Mouse (Mus musculus) kidney, adult 10 weeks (tissue): ENCODE results near the gene Mphosph9. TPM values are rescaled to one million over a fixed set of nuclear protein-coding genes. Genes with fewer than 3 reads are reported as not detected.

ENCODE experiments used
- polyA plus RNA-seq: library from polyadenylated mRNA; stranded (reverse); fragments of 350-450 nt; fragmentation: Illumina TruSeq; extraction: RNeasy Lipid Tissue Mini Kit (QIAGEN cat#74804); gene quantifications from one replicate; pipeline ENCODE4 v1.2.3, GENCODE M21; 2014; ENCODE audit warnings: low read depth, low replicate concordance

The Mphosph9 gene
- 6.2 TPM for polyA plus RNA-seq

GRCm38 (mm10) chr5:124327510-124328364, at the start of gene Mphosph9, which contains the start of gene 2810006K23Rik:
Gene Mphosph9, minus strand, starts transcription at chr5:124327972.
Gene 2810006K23Rik, plus strand, starts transcription at chr5:124328089.

GRCm38 (mm10) chr5:124362982-124363381, 35.2 kb upstream of the Mphosph9 start, which contains the start of gene Cdk2ap1:
Gene Cdk2ap1, minus strand, starts transcription at chr5:124363082.

GRCm38 (mm10) chr5:124249614-124250591, 77.9 kb downstream of the Mphosph9 start, which contains the start of gene Pitpnm2:
Gene Pitpnm2, minus strand, starts transcription at chr5:124249760.

Other genes starting within 250 kb of the Mphosph9 start
- gene Abcb9, start 232.2 kb downstream of the Mphosph9 start, polyA plus RNA-seq = 0.65 TPM
- 1.8 TPM for gene Ogfod2, start 215.7 kb downstream of the Mphosph9 start, polyA plus RNA-seq
- gene Arl6ip4, start 211.9 kb downstream of the Mphosph9 start, polyA plus RNA-seq = 2.1 TPM
- 2.1 TPM for gene Pitpnm2, start 78.2 kb downstream of the Mphosph9 start, polyA plus RNA-seq
- gene 2810006K23Rik, start 117 bp upstream of the Mphosph9 start, polyA plus RNA-seq = 18.2 TPM
- gene Cdk2ap1, start 35.1 kb upstream of the Mphosph9 start, polyA plus RNA-seq = 84.9 TPM
- gene Sbno1, start 98.0 kb upstream of the Mphosph9 start, polyA plus RNA-seq = 78.2 TPM
- gene Kmt5a, start 112.0 kb upstream of the Mphosph9 start, polyA plus RNA-seq = 73.8 TPM
- gene Rilpl2, start 150.4 kb upstream of the Mphosph9 start, polyA plus RNA-seq = 4.8 TPM
- 0.69 TPM for gene Snrnp35, start 155.2 kb upstream of the Mphosph9 start, polyA plus RNA-seq
- 6.8 TPM for gene Rilpl1, start 203.4 kb upstream of the Mphosph9 start, polyA plus RNA-seq
- 1,292 TPM for gene Tmed2, start 212.7 kb upstream of the Mphosph9 start, polyA plus RNA-seq
- 5.9 TPM for gene Ddx55, start 224.9 kb upstream of the Mphosph9 start, polyA plus RNA-seq